ENCODE assay signal across 10 mouse cellular contexts in genomic region chr13:69426117-69426516, GRCm38 (mm10).
DNase-seq lines count a peak whose midpoint lies in the region; ATAC-seq and TF ChIP-seq lines count a peak whose summit lies in the region.
"Had no signal": no experiment of that assay in that cellular context is flagged by ENCODE, and none has a peak within 500 bp of the region (broad histone marks: within the 10 kb centered on the region; RNA-seq: fewer than 3 reads in every experiment).

No protein-coding gene starts in this region.

- no peak overlapping the region for H3K9ac ChIP-seq in intestine, embryonic 15.5 days
- no peak overlapping the region for H3K9ac ChIP-seq in intestine, postnatal 0 days (ENCODE audit: low read depth, low read length)
- H3K9ac ChIP-seq in neural tube, embryonic 12.5 days, result no peak overlapping the region

- H3K36me3 ChIP-seq in intestine, embryonic 15.5 days, result no peaks in the 10 kb centered on the region
- no peaks in the 10 kb centered on the region for H3K36me3 ChIP-seq in intestine, postnatal 0 days (ENCODE audit: control insufficient read depth, insufficient read depth)
- no peaks in the 10 kb centered on the region for H3K36me3 ChIP-seq in neural tube, embryonic 12.5 days

- H3K27ac ChIP-seq in intestine, embryonic 15.5 days, result no peak overlapping the region
- H3K27ac ChIP-seq in intestine, postnatal 0 days (ENCODE audit: low read depth, low read length), result no peak overlapping the region
- H3K27ac ChIP-seq in neural tube, embryonic 12.5 days, result no peak overlapping the region

- no peaks in the 10 kb centered on the region for H3K27me3 ChIP-seq in intestine, embryonic 15.5 days (replicated peaks)
- H3K27me3 ChIP-seq in intestine, postnatal 0 days (replicated peaks; ENCODE audit: control insufficient read depth, insufficient read depth, low read length), result no peaks in the 10 kb centered on the region
- H3K27me3 ChIP-seq in neural tube, embryonic 12.5 days (replicated peaks), result no peaks in the 10 kb centered on the region

- WGBS in intestine, embryonic 15.5 days, result 22% methylated on average over 6 of the region's 6 CpGs
- 27% methylated on average over 6 of the region's 6 CpGs for WGBS in intestine, postnatal 0 days
- 31% methylated on average over 6 of the region's 6 CpGs for WGBS in neural tube, embryonic 12.5 days

- peak; percentile 50 for DNase-seq in embryo, embryonic 11 days
- peak; percentile 62 for DNase-seq in kidney, adult 9 months
- DNase-seq in layer of hippocampus, postnatal 10 days (ENCODE audit: low spot score in 2 of 2), result no peak
- DNase-seq in right cerebral cortex, postnatal 14 days, result no peak
- DNase-seq in natural killer cell, adult 2 months (ENCODE audit: low spot score in 2 of 2), result no peak
- DNase-seq: cerebellum, adult 2 months; thymus, adult 2 months had no signal

- H3K4me1 ChIP-seq in intestine, embryonic 15.5 days (replicated peaks), result no peaks in the 10 kb centered on the region
- H3K4me1 ChIP-seq in intestine, postnatal 0 days (replicated peaks; ENCODE audit: control insufficient read depth, insufficient read depth, low read length), result no peaks in the 10 kb centered on the region
- H3K4me1 ChIP-seq in neural tube, embryonic 12.5 days, result peaks cover 16% of the 10 kb centered on the region

- no peak overlapping the region for H3K4me3 ChIP-seq in intestine, embryonic 15.5 days (replicated peaks)
- H3K4me3 ChIP-seq in intestine, postnatal 0 days (ENCODE audit: low read depth, low read length), result no peak overlapping the region
- H3K4me3 ChIP-seq in neural tube, embryonic 12.5 days, result no peak overlapping the region

- ATAC-seq in intestine, embryonic 15.5 days, result peak; percentile 45; the same call in 1 of the 2 replicates
- ATAC-seq in intestine, postnatal 0 days, result no peak
- 0 out of 2 replicates have a peak, but pooled peaks have one; percentile 4 for ATAC-seq in neural tube, embryonic 12.5 days (ENCODE audit: low FRiP score, low read depth)

- H3K4me2 ChIP-seq in intestine, embryonic 15.5 days (replicated peaks), result no peak overlapping the region
- H3K4me2 ChIP-seq in intestine, postnatal 0 days (replicated peaks; ENCODE audit: low read depth), result no peak overlapping the region
- no peak overlapping the region for H3K4me2 ChIP-seq in neural tube, embryonic 12.5 days (replicated peaks)

- no peak for TF ChIP-seq CTCF in intestine, postnatal 0 days (IDR thresholded peaks at IDR 0.05; ENCODE audit: low read depth)

- H3K9me3 ChIP-seq in intestine, embryonic 15.5 days, result no peaks in the 10 kb centered on the region
- H3K9me3 ChIP-seq in intestine, postnatal 0 days (ENCODE audit: control insufficient read depth), result no peaks in the 10 kb centered on the region
- no peaks in the 10 kb centered on the region for H3K9me3 ChIP-seq in neural tube, embryonic 12.5 days

Comparison
In these comparisons a context has a peak if more than half of its experiments do, and no peak if none do; other contexts are left out.
1. DNase-seq: peak in embryo, embryonic 11 days (single experiment) and kidney, adult 9 months (single experiment); none in layer of hippocampus, postnatal 10 days (0 of 2), right cerebral cortex, postnatal 14 days (single experiment) and natural killer cell, adult 2 months (0 of 2).